ENCODE assay signal across 21 mouse cellular contexts in genomic region chr3:19965239-19965638, GRCm38 (mm10). TPM values are rescaled to one million over a fixed set of nuclear protein-coding genes. Genes with fewer than 3 reads are reported as not detected.
DNase-seq lines count a peak whose midpoint lies in the region; ATAC-seq and TF ChIP-seq lines count a peak whose summit lies in the region.
"Had no signal": no experiment of that assay in that cellular context is flagged by ENCODE, and none has a peak within 500 bp of the region (broad histone marks: within the 10 kb centered on the region; RNA-seq: fewer than 3 reads in every experiment).

No protein-coding gene starts in this region.

- no peak overlapping the region for H3K9ac ChIP-seq in heart, embryonic 13.5 days
- no peak overlapping the region for H3K9ac ChIP-seq in heart, postnatal 0 days (replicated peaks; ENCODE audit: low read depth, low read length)
- no peak overlapping the region for H3K9ac ChIP-seq in intestine, embryonic 15.5 days
- H3K9ac ChIP-seq in liver, postnatal 0 days (replicated peaks), result no peak overlapping the region
- H3K9ac ChIP-seq: embryonic facial prominence, embryonic 15.5 days; hindbrain, embryonic 15.5 days had no signal

- H3K4me2 ChIP-seq in heart, embryonic 13.5 days, result peak overlapping the region; percentile 12; the same call in 1 of the 2 replicates
- no peak overlapping the region for H3K4me2 ChIP-seq in heart, postnatal 0 days (ENCODE audit: low read depth, low read length)
- no peak overlapping the region for H3K4me2 ChIP-seq in intestine, embryonic 15.5 days (replicated peaks)
- no peak overlapping the region for H3K4me2 ChIP-seq in liver, postnatal 0 days (ENCODE audit: low read depth, low read length)
- H3K4me2 ChIP-seq: embryonic facial prominence, embryonic 15.5 days; heart, embryonic 11.5 days; hindbrain, embryonic 15.5 days had no signal

- TF ChIP-seq EP300 in heart, postnatal 0 days (IDR thresholded peaks at IDR 0.05; ENCODE audit: low read depth), result no peak
- peak; percentile 61; the same call in 1 of the 2 replicates for TF ChIP-seq EP300 in liver, postnatal 0 days (IDR thresholded peaks at IDR 0.05; ENCODE audit: low read depth)

- peaks cover 35% of the 10 kb centered on the region for H3K4me1 ChIP-seq in heart, embryonic 13.5 days
- peaks cover 10% of the 10 kb centered on the region; the same call in 1 of the 2 replicates for H3K4me1 ChIP-seq in heart, postnatal 0 days (ENCODE audit: control insufficient read depth, insufficient read depth)
- no peaks in the 10 kb centered on the region for H3K4me1 ChIP-seq in intestine, embryonic 15.5 days (replicated peaks)
- peaks cover 17% of the 10 kb centered on the region for H3K4me1 ChIP-seq in liver, postnatal 0 days (ENCODE audit: insufficient read depth)
- H3K4me1 ChIP-seq: embryonic facial prominence, embryonic 15.5 days had no signal

- H3K9me3 ChIP-seq in heart, embryonic 13.5 days, result no peaks in the 10 kb centered on the region
- no peaks in the 10 kb centered on the region for H3K9me3 ChIP-seq in heart, postnatal 0 days (replicated peaks; ENCODE audit: control insufficient read depth, low read length)
- H3K9me3 ChIP-seq in intestine, embryonic 15.5 days, result no peaks in the 10 kb centered on the region
- no peaks in the 10 kb centered on the region for H3K9me3 ChIP-seq in liver, postnatal 0 days (ENCODE audit: low read length)
- H3K9me3 ChIP-seq: embryonic facial prominence, embryonic 15.5 days; forebrain, embryonic 10.5 days; hindbrain, embryonic 15.5 days had no signal

- intact Hi-C loops in heart, postnatal 25 days (cut with DNase I), result no loop called here

- no peaks in the 10 kb centered on the region for H3K36me3 ChIP-seq in heart, embryonic 13.5 days
- H3K36me3 ChIP-seq in heart, postnatal 0 days (replicated peaks; ENCODE audit: control insufficient read depth, insufficient read depth, low read length), result no peaks in the 10 kb centered on the region
- no peaks in the 10 kb centered on the region for H3K36me3 ChIP-seq in intestine, embryonic 15.5 days
- peaks cover 5% of the 10 kb centered on the region; the same call in 1 of the 2 replicates for H3K36me3 ChIP-seq in liver, postnatal 0 days (replicated peaks; ENCODE audit: insufficient read depth, low read length)
- H3K36me3 ChIP-seq: embryonic facial prominence, embryonic 15.5 days; forebrain, embryonic 10.5 days; hindbrain, embryonic 15.5 days had no signal

- ATAC-seq in heart, embryonic 13.5 days (ENCODE audit: extremely low read depth, insufficient number of reproducible peaks, low FRiP score, low TSS enrichment), result no peak
- ATAC-seq in heart, postnatal 0 days (ENCODE audit: insufficient read depth, low read depth), result no peak
- peak; percentile 60 for ATAC-seq in intestine, embryonic 15.5 days
- ATAC-seq in liver, postnatal 0 days, result peak; percentile 47
- ATAC-seq: forebrain, embryonic 14.5 days had no signal

- peak overlapping the region; percentile 84 for H3K27ac ChIP-seq in heart, embryonic 13.5 days (replicated peaks)
- peak overlapping the region; percentile 61 for H3K27ac ChIP-seq in heart, postnatal 0 days (ENCODE audit: low read depth)
- H3K27ac ChIP-seq in intestine, embryonic 15.5 days, result no peak overlapping the region
- peak overlapping the region; percentile 66; the same call in 1 of the 2 replicates for H3K27ac ChIP-seq in liver, postnatal 0 days (ENCODE audit: low read depth)
- H3K27ac ChIP-seq: embryonic facial prominence, embryonic 15.5 days; forebrain, embryonic 10.5 days; hindbrain, embryonic 15.5 days had no signal

- H3K27me3 ChIP-seq in heart, embryonic 13.5 days (replicated peaks), result no peaks in the 10 kb centered on the region
- H3K27me3 ChIP-seq in heart, postnatal 0 days (ENCODE audit: control insufficient read depth, insufficient read depth, low read length), result no peaks in the 10 kb centered on the region
- no peaks in the 10 kb centered on the region for H3K27me3 ChIP-seq in intestine, embryonic 15.5 days (replicated peaks)
- no peaks in the 10 kb centered on the region for H3K27me3 ChIP-seq in liver, postnatal 0 days (ENCODE audit: insufficient read depth, low read length)
- H3K27me3 ChIP-seq: embryonic facial prominence, embryonic 15.5 days; hindbrain, embryonic 15.5 days had no signal

- TF ChIP-seq CTCF in heart, postnatal 0 days (IDR thresholded peaks at IDR 0.05; ENCODE audit: low read depth), result no peak
- TF ChIP-seq CTCF in liver, postnatal 0 days (IDR thresholded peaks at IDR 0.05; ENCODE audit: low read depth), result no peak

- 66% methylated on average over 5 of the region's 5 CpGs for WGBS in heart, embryonic 13.5 days
- WGBS in heart, postnatal 0 days, result 54% methylated on average over 5 of the region's 5 CpGs
- 85% methylated on average over 5 of the region's 5 CpGs for WGBS in intestine, embryonic 15.5 days
- WGBS in liver, postnatal 0 days (ENCODE audit: insufficient replicate concordance), result 70% methylated on average over 5 of the region's 5 CpGs

- H3K4me3 ChIP-seq in heart, embryonic 13.5 days, result no peak overlapping the region
- no peak overlapping the region for H3K4me3 ChIP-seq in heart, postnatal 0 days (ENCODE audit: low read depth, low read length)
- H3K4me3 ChIP-seq in intestine, embryonic 15.5 days (replicated peaks), result no peak overlapping the region
- H3K4me3 ChIP-seq in liver, postnatal 0 days (ENCODE audit: low read depth, low read length), result no peak overlapping the region
- H3K4me3 ChIP-seq: embryonic facial prominence, embryonic 15.5 days; erythroblast, embryonic 14.5 days; forebrain, embryonic 10.5 days; hindbrain, embryonic 15.5 days had no signal

- DNase-seq in heart, postnatal 25 days (ENCODE audit: low spot score), result no peak
- no peak for DNase-seq in heart, postnatal 0 days (ENCODE audit: low spot score)
- no peak for DNase-seq in heart, postnatal 4 days
- DNase-seq in liver, postnatal 0 days, result no peak
- DNase-seq in natural killer cell, adult 2 months (ENCODE audit: low spot score in 2 of 2), result no peak
- DNase-seq: adrenal gland, postnatal 10 days; cerebellum, adult 11 months; cerebellum, adult 8-10 months; cerebellum, postnatal 14 days; embryo, embryonic 11 days; gastrocnemius, postnatal 36 days; heart, adult 11 months had no signal

RNA-seq across cellular contexts. Expression of gene Cp, which starts 8.4 kb away (rescaled TPM):
- polyA plus RNA-seq in heart, embryonic 13.5 days (2015; fragmentation: Nextera tagmentation; extraction: Ambion mirVana), result 0.79 and 1.3 TPM in 2 replicates
- 10 to 100 TPM; 27.6 to 31.8 TPM for total RNA-seq in heart, postnatal 25 days (2021)
- total RNA-seq in heart, postnatal 0 days (2014; rRNA removed; ENCODE audit: low replicate concordance), result 17.8 and 19.0 TPM in 2 replicates
- polyA plus RNA-seq in heart, postnatal 0 days (2015; fragmentation: Nextera tagmentation; extraction: Ambion mirVana), result 6.5 and 7.0 TPM in 2 replicates
- 10 to 100 TPM in 1 of 2 experiments, 1 to 10 TPM in 1; 9.6 to 10.4 TPM for total RNA-seq in heart, postnatal 4 days (2021)
- 1.1 and 1.5 TPM in 2 replicates for polyA plus RNA-seq in intestine, embryonic 15.5 days (2015; fragmentation: Nextera tagmentation; extraction: Ambion mirVana)
- 272 and 290 TPM in 2 replicates for polyA plus RNA-seq in liver, postnatal 0 days (2015; fragmentation: Nextera tagmentation; extraction: Ambion mirVana)
- total RNA-seq: MEL had no signal
- polyA plus RNA-seq: erythroblast, embryonic 14.5 days had no signal

Comparison
In these comparisons a context has a peak if more than half of its experiments do, and no peak if none do; other contexts are left out.
1. ATAC-seq: peak in intestine, embryonic 15.5 days (single experiment) and liver, postnatal 0 days (single experiment); none in heart, embryonic 13.5 days (single experiment) and heart, postnatal 0 days (single experiment).
2. RNA of gene Cp, which starts 8.4 kb away (polyA plus RNA-seq): 272 to 290 TPM in liver, postnatal 0 days; 6.5 to 7.0 TPM in heart, postnatal 0 days, 0.79 to 1.3 TPM in heart, embryonic 13.5 days and 1.1 to 1.5 TPM in intestine, embryonic 15.5 days; every median in the first group is over 10 times any median in the second.